Mouse (Mus musculus): ENCODE measurements around the gene Limd2.

Gene Limd2

DNA sequence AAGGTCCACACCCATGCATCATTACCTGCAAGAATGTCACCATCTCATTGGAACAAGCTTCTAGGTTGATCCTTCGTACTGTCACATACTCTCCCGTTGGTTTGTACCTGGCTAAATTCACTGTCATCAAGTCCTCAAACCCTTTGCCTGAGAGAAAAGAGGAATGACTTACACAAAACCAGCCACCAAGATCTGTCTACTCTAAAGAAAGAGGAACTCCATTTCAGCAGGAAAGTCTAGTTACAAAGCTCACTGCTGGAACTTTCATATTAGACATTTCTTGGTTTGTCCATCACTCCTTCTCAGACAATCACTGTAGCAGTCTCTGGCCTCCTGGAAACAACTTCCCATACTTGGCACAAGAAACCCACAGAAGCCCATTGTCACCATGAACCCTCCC lies 12.6 kb upstream of the Limd2 start:
- no peak for DNase-seq (ENCODE audit: low read depth, low spot score)

DNA sequence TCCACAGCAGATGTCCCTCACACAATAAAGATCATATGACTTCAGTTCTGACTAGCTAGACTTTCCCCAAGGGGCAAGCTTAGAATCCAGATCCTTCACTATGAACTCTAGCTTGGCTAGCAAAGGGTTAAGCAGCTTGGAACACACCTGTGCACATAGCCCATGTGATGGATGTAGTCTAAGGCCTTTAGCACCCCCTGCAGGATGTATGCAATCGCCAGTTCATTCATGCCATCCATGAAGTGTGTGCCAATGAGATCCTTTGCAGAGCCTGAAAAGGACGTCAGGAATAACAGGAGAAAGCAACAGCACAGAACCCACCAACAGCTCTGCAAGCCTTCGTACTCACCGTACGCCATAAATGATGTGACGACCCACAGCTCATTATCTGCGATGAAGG lies 10.1 kb upstream of the Limd2 start:
- DNase-seq (ENCODE audit: low read depth, low spot score) = peak; percentile 56

DNA sequence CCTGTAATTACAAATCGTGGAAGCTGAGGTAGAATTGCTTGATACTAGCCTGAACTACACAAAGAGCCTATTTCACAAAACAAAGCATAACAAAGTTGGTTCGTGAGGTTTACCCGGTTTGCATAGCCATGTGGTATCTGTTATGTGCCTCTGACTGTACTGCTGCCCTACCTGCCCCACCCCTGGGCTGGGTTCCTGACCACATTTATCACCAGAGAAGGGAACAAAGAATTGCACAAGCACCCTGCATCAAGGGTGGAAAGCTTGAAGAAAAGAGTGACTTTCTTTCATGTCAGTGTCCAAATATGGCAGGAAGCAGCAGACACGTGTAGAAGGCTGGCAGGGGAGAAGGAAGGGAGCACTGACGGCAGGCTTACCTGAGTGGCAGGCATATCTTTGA lies 6.8 kb upstream of the Limd2 start:
- peak; percentile 34 for DNase-seq (ENCODE audit: low read depth, low spot score)

DNA sequence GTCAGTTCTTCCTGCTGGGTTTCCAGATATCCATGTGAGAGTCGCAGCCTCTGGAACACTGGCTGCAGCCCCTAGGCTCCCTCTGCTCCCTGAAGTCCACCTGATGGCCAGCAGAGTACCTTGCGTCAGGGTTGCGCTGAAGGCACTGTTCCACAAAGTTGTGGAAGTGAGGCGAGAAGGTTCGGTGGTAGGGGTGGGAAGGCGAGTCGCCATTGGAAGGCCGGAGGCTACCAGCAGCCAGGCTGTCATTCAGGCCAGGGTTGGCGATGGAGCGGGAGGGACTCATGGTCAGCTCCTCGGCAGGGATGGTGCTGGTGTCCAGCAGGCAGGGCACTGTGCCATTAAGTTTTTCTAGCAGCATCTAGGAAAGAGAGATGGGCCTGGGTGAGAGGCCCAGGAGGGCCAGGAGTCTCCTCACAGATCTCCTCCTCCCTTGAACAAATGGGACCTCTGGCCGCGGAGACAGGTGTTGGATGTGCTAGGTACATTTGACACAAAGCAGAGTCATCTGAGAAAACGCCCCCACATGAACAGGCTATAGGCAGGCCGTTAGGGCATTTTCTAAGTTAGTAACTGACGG lies 4.0 kb upstream of the Limd2 start:
- DNase-seq (ENCODE audit: low read depth, low spot score) = no peak

DNA sequence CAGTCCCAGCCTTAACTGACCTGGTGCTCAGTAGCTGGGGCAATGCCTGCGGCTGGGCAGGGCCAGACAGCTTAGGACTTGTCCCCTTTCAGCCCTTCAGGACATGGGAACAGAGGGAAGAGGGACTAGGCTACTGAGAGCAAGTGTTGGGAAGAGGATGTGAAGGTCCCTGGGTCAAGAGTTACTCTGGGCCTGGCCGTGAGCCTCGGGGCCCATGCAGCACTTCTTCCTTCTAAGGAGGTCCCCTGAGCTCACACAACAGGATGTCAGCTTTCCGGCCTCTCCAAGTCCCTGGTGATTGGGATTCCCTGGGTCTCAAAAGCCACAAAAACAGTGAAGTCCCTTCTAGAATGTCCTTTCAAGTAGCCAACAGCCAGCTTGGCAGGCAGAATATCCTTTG lies 2.9 kb upstream of the Limd2 start:
- DNase-seq (ENCODE audit: low read depth, low spot score) = no peak

DNA sequence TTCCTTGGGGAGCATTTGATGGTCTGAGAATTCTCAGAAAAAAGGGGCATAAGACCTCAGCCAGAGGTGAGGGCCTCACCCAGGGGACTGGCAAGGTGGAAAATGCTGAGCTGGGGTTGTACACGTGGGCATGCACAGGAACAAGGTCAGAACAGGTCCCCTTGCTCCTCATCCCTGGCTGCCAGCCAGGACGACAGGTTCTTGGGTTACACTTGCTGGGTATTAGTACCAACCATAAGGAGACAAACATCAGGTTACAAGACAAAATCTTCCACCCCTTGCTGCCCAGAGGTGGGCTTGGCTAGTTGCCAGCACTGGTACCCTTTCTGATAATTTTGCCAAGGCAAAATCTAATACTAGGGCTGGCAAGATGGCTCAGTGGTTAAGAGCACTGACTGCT lies 1.6 kb upstream of the Limd2 start:
- no peak for DNase-seq (ENCODE audit: low read depth, low spot score)

DNA sequence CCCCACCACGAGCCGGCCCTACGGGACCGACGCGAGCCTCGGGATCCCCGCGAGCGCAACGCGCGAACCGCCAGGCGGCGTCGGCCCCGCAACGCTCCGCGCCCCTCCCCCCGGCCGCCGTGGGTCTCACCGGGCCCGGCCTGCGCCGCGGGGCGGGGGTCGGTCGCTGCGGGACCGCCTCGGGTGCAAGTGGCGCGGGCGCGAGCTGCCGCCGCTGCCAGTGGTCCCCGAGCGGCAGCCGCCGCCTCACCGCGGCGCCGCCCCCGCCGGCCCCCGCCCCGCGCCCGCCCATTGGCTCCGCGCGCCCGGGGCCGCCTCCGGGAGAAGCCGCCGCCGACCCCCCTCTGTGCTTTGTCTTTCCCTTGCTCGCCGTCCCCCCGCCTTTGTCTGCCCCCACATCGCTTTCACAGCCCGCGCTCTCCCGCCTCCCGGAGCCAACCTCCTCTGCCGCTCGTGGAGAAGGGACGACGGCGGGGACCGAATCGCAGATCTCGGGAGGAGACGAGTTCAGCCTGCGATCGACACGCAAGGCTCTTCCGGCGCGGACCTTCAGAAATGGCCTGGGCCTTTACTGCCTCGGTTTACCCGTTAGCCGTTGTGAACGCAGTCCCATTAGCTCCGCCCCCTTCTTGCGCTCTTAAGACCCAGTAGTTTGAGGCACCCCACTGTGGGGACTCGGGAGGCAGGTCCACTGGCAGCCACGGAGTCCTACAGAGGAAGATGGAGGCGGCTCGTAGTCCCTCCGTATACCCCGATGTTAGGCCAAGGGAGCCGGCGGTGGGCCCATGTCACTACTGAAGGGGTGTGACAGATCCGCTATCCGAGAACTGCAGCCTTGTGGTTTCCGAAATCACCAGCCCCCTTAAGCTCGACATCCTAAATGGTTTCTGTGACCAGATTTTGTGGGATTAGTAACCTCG lies 479 bp downstream of the Limd2 start:
- DNase-seq (ENCODE audit: low read depth, low spot score) = peak; percentile 62

DNA sequence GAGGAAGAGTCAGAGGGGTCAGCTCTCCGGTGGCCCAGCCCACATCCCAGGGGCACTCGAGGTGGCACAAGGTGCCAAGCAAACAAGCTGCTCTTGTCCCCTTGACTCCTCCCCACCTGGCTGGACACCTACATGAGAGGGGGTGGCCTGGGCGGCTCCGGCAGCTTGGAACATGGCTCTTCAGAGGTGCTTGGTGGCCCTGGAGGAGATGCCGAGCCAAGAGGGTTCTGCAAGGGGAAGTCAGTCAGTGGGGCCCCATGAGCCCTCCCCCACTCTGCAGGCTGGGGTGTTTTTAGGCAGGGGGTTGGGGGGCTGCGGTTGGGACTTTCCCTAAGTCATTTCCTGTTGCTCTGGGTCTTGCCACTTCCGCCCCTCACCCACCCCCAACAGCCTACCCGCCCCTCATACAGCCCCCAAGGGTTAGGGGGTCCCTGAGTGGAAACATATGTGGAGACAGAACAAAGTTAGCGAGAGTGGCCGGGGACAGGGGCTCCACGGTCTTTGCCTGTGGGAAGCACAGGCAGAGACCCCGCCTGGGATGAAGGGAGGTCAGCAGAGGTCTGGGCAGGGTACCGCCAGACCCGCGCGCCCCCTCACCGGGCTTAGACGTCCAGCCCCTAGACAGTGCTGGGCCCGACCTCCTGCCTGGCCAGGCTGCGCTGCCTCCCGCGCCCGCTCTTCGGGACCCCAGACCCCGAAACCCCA lies 1.3 kb downstream of the Limd2 start:
- peak; percentile 22 for DNase-seq (ENCODE audit: low read depth, low spot score)

DNA sequence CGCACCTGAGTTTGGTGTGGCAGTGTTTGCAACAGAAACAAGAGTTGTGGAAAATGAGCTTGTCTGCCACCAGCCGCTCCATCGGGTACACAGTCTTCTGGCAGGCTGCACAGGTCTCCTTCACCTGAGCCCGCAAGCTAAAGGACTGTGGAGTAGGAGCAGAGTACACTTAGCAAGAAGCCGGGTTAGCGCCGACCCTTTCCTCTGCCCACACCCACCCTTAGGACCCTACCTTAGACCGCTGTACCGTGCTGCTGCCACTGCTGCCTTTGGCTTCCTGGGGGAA lies 1.8 kb downstream of the Limd2 start:
- peak; percentile 15 for DNase-seq (ENCODE audit: low read depth, low spot score)

DNA sequence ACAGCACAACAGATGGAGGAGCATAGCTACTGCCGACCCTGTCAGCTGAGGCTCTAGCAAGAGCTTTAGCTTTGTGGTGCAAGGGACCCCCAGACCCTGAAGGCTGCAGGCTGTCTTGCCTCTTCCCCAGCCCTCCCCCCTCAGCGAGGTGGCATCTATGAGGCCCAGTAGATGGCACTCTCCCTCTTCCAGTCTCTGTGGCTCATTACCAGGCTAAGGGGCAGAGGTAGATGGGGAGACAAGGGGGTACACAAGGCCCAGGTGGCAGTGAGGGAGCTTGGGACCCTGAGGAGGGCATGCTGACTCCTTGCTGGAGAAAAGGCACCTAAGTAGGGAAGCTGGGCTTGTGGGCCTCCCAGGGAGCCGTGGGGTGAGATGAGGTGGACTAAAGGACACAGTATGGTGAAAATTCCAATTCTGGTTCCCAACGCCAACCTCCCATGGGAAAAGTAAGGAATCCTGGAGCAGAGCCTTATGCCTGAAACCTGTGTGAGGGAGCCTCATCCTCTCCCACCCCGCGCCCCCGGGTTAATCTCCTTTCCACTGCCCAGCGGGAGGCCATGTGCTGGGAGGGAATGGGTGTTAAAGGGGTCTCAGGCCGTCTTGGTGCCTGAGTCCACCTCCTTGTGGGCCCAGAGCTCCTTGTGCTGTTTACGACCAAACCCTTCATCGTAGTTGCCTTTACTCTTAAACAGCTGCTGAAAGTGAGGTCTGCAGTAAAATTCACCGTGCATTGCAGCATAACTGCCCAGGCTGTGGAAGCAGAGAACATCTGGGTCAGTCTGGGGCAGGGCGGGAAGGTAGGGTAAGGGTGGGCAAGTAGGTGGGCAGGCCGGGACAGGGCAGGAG lies 2.4 kb downstream of the Limd2 start:
- DNase-seq (ENCODE audit: low read depth, low spot score) = no peak

DNA sequence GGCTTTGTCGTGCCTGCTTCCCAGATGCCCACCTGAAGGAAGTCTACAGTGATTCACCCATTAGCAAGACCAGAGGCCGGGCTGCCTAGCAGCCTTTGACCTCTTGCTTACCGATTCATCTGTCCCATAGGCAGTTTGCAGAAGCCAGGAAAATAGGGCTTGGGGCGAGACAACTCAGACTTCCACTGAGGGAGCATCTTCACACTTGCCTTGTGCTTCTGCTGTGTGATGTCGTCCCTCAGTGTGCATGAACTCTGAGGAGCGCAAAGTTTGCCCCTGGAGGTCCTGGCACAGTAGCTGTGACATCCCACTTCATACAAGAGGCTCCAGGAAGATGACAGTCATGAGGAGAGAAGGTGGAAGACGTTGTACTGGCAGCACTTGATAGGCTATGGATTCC lies 3.5 kb downstream of the Limd2 start:
- DNase-seq (ENCODE audit: low read depth, low spot score) = no peak

DNA sequence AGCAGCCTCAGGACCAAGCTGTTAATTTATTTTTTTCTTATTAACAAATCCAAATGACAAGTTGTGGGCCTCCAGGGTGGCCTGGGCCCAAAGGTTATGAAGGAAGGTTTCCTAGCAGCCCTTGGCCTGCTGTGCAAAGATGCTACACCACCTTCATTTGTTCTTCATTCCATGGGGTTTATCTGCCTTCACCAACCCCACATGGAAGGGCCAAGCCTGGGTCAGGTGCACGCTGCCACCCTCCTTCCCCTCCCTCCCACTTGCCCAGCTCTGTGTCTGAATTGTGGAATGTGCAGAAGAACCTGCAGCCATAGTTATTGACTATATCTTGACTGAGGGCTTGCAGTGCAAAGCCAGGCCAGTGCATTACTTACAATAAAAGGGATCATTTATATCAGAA lies 4.4 kb downstream of the Limd2 start:
- DNase-seq (ENCODE audit: low read depth, low spot score) = no peak

DNA sequence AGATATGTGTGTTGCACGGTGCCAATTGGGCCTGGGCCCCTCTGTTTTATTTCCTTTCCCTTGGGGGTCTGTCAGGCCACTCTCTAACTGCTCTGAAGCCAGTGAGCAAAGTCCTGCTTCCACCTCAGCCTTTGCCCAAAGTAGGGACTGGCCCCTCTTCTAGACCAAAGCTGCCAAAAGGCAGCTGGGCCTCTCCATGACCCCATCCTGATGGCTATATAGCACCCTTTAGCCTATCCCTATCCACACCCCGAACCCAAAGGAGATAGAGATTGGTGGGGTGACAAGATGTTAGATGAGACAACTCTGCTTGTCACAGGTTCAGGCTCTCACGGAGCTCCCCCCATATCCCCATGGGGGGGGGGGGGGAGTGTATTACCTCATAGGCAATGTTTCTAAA lies 4.9 kb downstream of the Limd2 start:
- no peak for DNase-seq (ENCODE audit: low read depth, low spot score)

DNA sequence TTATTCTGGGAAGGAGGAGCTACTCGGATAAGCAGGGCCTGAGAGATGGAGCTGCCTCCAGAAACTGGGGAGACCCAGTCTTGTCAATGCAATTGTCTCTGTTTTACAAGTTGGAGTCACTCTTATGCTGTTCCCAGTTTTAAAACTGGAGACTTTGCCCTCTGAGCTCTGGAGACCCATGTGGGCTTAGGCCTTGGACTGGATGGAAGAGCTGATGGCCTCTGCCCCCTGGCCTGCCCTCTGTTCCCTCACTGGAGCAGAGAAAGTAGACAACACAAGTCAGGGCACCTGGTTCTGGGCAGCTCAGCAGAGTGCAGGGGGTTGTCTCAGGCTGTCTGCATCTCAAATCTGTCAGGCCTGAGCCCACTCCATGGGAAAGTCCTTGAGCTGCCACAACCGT lies 5.9 kb downstream of the Limd2 start:
- DNase-seq (ENCODE audit: low read depth, low spot score) = no peak

DNA sequence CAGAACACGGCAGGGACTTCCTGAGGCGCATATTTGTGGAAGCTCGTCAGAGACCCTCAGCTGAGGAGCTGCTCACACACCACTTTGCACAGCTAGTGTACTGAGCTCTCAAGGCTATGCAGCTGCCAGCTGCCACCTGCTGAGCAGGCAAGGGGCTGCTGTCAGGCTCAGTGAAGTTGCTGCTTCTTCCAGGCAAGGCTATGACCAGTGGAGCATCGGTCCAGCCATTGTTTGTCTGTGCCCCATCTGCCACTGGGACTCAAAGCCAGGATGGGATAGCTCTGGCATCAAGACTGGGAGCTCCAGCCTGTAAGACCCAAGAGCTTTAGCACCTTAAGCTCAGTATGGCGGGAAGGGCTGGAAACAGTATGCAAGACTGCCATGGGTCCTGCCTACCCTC lies 6.6 kb downstream of the Limd2 start:
- no peak for DNase-seq (ENCODE audit: low read depth, low spot score)

DNA sequence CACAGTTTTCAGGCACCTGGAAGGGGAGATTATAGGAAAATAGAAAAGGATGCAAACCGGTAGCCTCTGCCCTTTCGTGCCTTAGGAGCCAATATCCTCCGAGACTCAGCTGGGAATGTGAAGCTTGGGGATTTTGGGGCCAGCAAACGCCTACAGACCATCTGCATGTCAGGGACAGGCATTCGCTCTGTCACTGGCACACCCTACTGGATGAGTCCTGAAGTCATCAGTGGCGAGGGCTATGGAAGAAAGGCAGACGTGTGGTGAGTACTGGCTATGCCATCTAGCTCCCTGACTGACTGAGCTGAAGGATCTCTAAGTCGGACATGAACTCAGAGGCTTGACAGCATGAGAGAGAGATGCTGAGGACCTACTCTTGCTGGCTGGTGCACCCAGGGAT lies 8.5 kb downstream of the Limd2 start:
- no peak for DNase-seq (ENCODE audit: low read depth, low spot score)

DNA sequence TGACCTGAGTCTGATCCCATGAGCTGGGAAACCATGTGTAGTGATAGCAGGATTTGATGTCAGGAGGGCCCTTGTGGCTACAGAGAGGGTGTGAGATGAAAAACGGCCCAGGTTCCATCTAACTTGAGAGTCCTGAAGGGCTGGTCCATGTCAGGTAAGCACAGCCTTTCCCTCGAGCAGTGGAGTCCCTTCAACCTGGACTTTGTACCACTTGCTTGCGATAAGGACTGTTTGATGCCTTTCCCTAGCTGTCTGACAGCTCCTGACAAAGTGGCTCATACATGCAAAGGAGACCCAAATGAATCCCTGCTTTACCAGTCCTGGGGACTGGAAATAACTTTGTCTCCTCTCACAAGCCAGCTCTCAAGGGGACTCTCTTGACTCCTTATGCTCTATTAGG lies 9.4 kb downstream of the Limd2 start:
- DNase-seq (ENCODE audit: low read depth, low spot score) = no peak

DNA sequence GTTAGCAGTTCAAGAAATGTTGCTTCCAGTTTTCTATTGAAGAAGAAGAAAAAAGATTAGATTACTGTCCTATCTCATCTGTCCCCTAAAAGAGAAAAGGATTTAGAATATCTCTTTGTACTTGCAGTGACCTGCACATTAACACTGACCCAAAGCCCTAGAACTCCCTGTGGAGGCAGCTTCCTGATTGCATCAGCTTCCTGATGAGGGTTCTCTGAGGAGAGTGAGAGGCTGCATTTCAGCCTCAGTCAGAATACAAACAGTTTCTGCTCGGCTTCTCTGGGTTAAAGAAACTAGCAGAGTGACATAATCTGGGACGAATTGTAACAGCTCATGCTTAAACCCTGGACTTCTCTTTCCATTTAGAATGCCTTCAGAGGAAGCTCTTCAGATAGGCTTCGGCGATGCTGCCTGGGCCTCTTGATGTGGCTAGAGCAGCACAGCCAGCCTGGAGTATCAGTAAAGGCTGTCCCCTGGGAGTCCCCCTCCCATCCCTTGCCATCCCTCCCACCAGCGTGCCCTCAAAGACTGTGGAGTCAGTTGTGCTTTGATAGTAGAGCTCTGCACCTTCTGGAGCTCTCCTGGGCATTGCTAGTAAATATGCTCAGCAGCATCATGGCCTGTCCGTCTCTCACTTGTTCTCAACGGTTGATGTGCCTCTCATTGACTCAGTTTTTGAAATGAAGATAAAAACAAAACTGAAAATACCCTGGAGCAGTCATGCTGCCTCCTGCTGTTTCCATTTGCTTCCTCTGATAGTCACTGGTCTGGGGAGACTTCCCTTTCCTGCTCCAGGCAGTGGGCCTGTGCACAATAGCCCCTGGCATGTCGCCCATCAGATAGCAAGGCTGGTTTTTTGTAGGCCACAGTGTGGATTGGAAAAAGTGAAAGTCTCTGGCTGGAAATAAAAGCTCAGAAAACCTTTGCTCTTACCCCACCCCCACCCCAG lies 25.8 kb downstream of the Limd2 start:
- peak; percentile 45 for DNase-seq (ENCODE audit: low read depth, low spot score)

DNA sequence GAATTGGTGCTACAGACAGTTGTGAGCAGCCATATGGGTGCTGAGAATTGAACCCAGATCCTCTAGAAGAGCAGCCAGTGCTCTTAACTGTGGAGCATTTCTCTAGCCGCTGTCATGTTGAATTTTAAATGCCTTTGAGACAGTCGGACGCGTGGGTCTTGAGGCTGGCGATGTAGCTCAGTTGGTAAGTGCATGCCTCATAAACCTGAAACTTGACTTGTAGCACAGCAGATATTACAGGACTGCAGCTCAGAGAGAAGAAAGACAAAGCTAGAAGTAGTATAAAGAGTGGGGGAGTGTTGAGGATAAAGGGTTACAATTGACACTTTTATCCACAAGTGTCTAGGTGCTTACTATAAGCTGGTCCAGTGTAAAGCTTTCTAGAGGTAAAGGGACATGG lies 28.1 kb downstream of the Limd2 start:
- DNase-seq (ENCODE audit: low read depth, low spot score) = no peak

DNA sequence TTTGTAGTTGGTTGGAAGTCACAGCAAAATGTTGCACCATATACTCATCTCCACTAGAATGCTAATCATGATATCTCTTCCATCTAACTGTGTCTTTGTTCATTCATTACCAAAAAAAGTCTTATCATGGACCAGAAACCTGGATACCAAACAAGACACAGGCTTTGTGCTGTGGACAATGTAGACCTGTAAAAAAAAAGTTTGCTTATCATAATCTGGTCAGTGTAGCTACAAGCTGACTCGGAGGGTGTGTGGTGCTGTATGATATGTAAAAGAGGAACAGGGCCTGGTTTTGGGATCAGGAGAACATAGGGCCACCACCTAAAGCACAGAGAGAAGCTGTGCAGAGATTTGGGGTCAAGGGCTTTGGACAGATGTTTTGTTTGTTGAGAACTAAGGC lies 31.2 kb downstream of the Limd2 start:
- DNase-seq (ENCODE audit: low read depth, low spot score) = no peak

Measured in ZHBTc4 (cell line).